Mouse (Mus musculus) liver, embryonic 14.5 days (tissue): ENCODE measurements at regions not wholly inside any gene's neighbourhood (a gene's known extent, or its start where the extent isn't known, plus 50 kb on each side); places are given as distances from the start of the nearest gene placed in this dataset.

Source experiments
- CTCF ChIP-seq: IDR thresholded peaks from 2 replicates; pipeline ENCODE4 v1.5.1; 2016; ENCODE audit warnings: antibody characterized with exemption, low read depth, control low read depth
- EP300 ChIP-seq: IDR thresholded peaks from 2 replicates; pipeline ENCODE4 v1.6.1; 2016; ENCODE audit warnings: antibody characterized with exemption, low read depth

- TF ChIP-seq EP300 = no peak
- TF ChIP-seq CTCF = no peak
These were observed 338.4 kb upstream of the Igfbp3 start for GRCm38 (mm10) chr11:7552154-7552553.
